Mouse (Mus musculus): ENCODE data around the gene Rnpc3. TPM values are rescaled to one million over a fixed set of nuclear protein-coding genes. Genes with fewer than 3 reads are reported as not detected.

Rnpc3 gene
- 10 to 100 TPM; 15.4 to 15.7 TPM for total RNA-seq (2021)

DNA sequence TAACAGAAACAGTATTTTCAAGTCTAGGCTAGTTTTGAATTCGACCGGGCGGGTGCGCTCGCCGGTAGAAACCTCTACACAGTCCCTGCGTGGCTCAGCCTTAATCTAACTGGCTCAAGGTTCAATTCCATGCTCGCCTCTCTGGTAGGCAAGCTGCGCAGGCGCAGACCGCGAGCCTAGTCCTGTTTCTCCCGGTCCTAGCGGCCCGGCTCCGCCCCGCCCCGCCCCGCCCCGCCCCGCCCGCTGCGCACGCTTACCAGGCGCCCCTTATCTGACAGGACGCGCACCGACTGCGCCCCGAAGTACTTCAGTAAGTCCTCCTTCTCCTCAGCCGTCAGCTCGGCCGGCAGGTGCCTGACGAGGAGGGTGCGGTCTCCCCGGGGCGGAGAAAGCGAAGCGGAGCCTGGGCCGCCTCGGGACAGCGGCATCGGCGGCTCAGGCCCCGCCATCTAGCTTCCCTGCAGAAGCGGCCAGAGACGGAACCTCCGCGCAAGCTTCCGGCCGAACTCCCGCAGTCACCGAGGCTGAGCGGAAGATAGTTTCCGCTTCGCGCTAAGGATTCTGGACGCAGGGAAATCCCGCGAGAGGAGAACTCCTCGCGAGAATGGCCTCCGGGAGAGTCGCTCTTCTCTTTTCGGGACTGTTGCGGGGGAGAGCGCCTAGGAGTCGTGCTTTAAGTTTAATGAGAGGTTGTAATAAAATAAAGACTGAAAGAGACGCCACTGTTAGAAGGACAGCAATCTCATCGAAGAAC, at the start of gene Rnpc3:
Gene Rnpc3 (minus strand): TSS at position 544 of the 754 bp plus-strand sequence.
- peak; percentile 97 to 98 for DNase-seq
- intact Hi-C loops (cut with DNase I), result no loop called here

DNA sequence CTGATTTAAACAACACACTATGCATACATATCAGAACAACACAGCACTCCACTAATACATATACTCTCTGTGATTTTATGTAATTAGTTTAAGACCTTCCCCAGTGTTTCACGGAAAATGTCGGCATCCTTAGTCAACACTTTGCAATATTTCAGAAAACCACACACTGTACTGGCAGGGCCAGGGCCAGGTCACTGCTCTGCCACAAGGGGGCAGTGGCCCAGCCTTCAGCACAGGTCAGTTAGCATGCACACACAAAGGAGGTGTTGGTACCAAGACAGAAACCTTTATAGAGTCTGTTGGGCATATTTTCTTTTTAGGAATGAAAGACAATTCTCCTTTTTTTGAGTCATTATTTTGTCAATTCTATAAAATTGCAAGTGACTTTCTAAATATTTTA, 27.0 kb upstream of the Rnpc3 start:
- intact Hi-C loops (cut with DNase I), result no loop called here
- DNase-seq, result peak in 1 of 2 experiments; percentile 4

DNA sequence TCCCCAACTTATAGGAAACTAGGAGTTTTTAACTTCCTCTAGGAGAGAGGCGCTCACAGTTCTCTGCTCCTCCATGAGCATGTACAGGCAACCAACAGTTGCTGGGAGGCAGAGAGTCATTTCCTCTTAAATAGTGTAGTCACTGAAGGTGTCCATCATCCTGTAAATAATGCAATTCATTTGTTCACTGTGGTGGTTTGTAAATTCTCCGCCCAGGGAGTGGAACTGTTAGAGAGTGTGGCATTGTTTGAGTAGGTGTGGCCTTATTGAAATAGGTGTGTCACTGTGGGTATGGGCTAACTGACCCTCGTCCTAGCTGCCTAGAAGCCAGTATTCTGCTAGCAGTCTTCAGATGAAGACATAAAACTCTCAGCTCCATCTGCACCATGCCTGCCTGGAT, 24.4 kb upstream of the Rnpc3 start:
- DNase-seq, result no peak
- intact Hi-C loops (cut with DNase I), result no loop called here

DNA sequence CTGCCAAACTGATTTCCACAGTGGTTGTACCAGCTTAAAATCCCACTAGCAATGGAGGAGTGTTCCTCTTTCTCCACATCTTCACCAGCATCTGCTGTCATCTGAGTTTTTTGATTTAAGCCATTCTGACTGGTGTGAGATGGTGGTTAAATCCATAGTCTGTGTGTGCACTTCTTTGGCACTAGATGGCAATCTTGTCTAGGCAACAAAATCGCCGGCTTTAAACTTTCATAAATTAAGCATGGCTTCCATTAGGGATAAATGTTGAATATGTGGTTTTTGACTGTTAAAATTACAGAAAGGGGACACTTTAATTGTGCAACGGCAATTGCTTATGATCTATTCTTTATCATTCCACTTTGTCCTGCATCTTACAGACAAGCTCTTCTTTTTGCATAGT, 21.4 kb upstream of the Rnpc3 start:
- intact Hi-C loops (cut with DNase I), result loop anchor here (2.0 kb wide), 1 partner anchor 379 kb away; the partner anchor contains the start of gene Col11a1
- peak in 1 of 2 experiments; percentile 9 for DNase-seq

DNA sequence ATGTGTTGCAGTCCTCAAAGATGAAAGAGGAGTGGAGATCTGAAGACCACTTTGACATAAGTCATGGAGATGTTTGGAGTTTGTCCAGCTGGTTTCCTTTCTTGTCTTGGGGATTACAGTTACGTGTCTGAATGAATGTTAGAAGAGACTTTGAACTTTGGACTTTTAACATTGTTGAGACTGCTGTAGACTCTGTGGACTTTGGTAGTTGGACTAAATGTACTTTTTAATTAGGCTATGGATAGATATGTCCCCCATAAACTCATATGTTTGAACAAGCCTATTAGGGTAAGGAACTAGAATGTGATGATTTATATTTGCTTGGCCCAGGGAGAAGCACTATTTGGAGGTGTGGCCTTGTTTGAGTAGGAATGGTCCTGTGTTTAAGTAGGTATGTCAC, 9.6 kb upstream of the Rnpc3 start:
- no peak for DNase-seq
- intact Hi-C loops (cut with DNase I), result no loop called here

DNA sequence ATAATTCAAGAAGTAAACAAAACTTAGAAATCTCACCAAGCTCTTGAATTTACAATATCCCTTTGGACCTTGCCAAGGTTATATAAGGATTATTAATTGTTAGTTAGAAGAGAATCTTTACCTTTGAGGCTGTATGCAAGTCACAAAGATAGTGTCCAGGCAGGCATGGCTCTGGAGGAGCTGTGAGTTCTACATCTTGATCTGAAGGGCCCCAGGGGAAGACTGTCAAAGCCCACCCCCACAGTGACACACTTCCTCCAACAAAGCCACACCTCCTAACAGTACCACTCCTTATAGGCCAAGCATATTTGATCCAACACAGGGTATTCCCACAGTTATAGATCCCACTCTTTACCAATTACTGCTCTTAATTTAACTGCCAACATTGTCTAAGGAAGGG, 4.3 kb upstream of the Rnpc3 start:
- intact Hi-C loops (cut with DNase I), result no loop called here
- no peak for DNase-seq

DNA sequence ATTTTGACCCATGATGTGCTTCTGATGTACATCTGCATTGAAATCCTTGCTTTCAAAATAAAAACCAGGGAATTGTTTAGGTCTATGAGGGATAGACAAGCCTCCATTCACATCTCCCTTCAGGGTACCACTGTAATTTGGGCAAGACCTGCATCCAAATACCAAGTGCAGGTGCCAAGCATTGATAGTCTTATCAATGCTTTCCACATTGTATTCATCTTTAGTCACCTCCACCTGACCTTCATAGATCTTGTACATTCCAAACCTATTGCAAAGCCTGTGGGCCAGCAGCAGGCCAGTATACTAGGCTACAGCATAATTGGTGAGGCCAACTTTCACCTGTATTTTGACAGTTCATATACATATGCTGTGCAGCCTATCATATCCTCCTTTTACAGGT, 1.7 kb upstream of the Rnpc3 start:
- DNase-seq, result no peak
- intact Hi-C loops (cut with DNase I), result no loop called here

DNA sequence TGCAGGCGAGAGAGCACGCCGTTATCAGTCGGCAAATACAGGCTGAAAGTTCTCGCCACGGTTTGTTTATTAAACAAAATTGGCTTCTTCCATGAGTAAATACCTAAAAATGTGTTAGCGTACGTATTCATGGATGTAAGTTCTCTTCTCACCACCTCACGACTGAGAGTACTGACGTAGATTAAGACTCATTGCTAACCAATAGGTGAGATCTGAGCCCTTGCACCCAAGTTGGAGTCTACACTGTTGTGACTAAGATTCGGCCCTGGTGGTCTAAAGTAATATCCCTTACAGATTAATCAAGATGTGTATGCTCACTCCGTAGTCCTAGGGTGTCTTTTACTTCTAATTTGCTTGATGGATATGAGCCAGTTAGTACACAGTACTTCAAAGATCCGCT, 615 bp upstream of the Rnpc3 start:
- DNase-seq, result peak in 1 of 2 experiments; percentile 5
- intact Hi-C loops (cut with DNase I), result no loop called here

DNA sequence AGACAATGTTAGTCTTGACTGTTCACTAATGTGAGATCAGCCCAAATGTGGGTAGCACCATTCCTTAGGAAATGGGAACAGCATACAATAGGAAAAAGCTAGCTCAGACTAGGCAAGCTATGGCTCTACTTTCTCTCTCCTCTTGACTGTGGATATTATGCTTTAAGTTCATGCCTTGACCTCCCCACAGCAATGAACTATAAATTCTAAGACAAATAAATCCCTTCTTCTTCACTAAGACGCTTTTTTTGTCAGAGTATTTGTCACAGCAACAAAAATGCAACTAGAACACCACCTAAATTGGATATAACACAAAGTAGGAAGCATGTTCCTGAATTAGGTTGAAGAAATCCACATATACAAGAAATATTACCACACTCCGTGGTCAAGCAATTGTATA, 23.4 kb downstream of the Rnpc3 start, which contains the start of gene Amy1:
Gene Amy1 (minus strand): TSS at position 101 of the 400 bp plus-strand sequence.
- intact Hi-C loops (cut with DNase I), result no loop called here
- no peak for DNase-seq

DNA sequence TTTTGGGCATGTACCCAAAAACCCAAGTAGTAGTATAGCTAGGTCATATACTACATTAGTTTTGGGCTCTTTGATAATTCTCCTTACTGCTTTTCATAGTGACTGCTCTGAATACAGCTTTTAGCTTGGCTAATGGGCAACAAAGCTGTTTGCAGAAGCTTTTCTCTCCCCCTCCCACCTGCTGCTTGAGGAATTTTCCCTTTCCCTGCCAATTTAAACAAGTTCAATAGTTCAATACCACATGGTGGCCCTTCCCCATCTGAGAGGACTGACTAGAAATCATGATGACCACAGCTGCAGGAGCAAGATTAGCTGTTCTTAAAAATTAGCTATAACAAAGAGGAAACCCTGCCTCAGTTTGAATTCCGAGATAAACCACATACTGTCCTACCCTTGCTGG, 39.1 kb downstream of the Rnpc3 start:
- no peak for DNase-seq
- intact Hi-C loops (cut with DNase I), result no loop called here

DNA sequence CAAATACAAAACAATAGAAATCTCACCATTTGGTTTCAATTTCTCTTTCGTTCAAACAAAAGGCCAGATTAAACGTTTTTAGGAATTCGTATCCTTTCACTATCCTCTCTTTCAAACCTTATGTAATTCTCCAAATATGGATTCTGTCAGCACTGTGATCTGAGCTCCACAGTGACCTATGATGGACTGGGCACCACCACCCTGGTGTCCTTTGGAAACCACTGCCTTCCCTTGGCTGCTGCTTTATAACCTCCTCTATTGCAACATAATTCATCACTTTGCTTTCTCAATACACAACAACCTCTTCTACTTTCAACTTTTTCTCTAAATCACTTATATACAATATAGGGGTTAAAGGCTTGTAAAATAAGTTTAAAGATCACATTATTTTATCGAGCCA, 55.4 kb downstream of the Rnpc3 start:
- DNase-seq, result no peak
- intact Hi-C loops (cut with DNase I), result no loop called here

DNA sequence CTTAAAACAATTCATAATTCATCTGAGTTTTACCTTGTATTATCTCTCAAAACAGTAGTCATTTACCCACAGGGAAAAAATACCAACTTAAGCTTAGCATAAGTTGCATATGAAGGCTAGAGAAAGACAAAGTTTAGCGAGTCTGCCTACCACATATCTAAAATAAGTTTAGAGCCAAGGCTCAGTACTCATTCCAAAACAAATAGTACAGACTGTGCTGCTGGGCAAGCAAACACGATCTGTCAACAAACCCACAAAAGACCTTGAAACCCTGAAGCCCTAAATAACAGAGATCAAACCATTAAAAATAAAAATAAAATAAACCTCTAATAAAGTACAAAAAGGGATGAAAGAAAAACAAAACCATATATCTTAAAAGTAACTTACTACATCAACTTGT, 55.8 kb downstream of the Rnpc3 start:
- DNase-seq, result no peak
- intact Hi-C loops (cut with DNase I), result no loop called here

DNA sequence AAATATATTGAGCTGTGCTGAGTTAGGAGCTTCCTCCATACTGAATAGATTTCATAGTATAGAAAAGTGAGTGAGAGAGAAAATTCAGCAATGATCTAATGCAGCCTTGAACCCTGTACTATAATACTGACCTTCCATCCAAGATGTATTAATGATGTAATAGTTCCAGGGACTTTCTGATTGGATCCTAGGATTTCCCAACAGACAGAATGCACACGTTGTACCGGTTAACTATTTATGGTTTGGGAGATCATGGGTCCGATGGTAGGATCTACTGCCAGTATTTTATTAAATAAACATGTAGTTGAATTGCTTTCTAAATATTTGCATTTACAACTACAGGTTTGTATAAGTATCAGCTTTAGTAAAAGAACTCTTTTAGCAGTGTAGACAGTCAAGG, 57.8 kb downstream of the Rnpc3 start:
- intact Hi-C loops (cut with DNase I), result no loop called here
- DNase-seq, result no peak

Other genes with a start within 250 kb of the Rnpc3 start
- gene Amy2a1, start 97.7 kb downstream of the Rnpc3 start, total RNA-seq (2021), result not detected
- 1 to 10 TPM; 1.2 to 1.8 TPM for gene Amy1, start 23.4 kb downstream of the Rnpc3 start, total RNA-seq (2021)